Mouse (Mus musculus): ENCODE measurements around the gene Klk6.

Klk6 gene

GRCm38 (mm10) chr7:43824199-43824598 is at the start of gene Klk6:
Gene Klk6, plus strand, starts transcription at chr7:43824499.
- DNase-seq (ENCODE audit: low read depth): no peak

- DNase-seq (ENCODE audit: low read depth): no peak
Measured at GRCm38 (mm10) chr7:43774802-43775201, 49.5 kb upstream of the Klk6 start.

- DNase-seq (ENCODE audit: low read depth): no peak
Measured at GRCm38 (mm10) chr7:43775311-43776057, 48.8 kb upstream of the Klk6 start.

GRCm38 (mm10) chr7:43776506-43776905 is 47.8 kb upstream of the Klk6 start:
- no peak for DNase-seq (ENCODE audit: low read depth)

- no peak for DNase-seq (ENCODE audit: low read depth)
Measured at GRCm38 (mm10) chr7:43777423-43777822, 46.9 kb upstream of the Klk6 start.

- no peak for DNase-seq (ENCODE audit: low read depth)
Measured at GRCm38 (mm10) chr7:43778176-43778970, 45.9 kb upstream of the Klk6 start.

- DNase-seq (ENCODE audit: low read depth): no peak
Measured at GRCm38 (mm10) chr7:43780241-43780640, 44.1 kb upstream of the Klk6 start.

- DNase-seq (ENCODE audit: low read depth): no peak
Measured at GRCm38 (mm10) chr7:43780746-43781145, 43.6 kb upstream of the Klk6 start, which contains the start of gene Klk10. Gene Klk10, plus strand, starts transcription at chr7:43781035.

GRCm38 (mm10) chr7:43781541-43781940 is 42.8 kb upstream of the Klk6 start:
- no peak for DNase-seq (ENCODE audit: low read depth)

GRCm38 (mm10) chr7:43782275-43783265 is 41.7 kb upstream of the Klk6 start:
- peak; percentile 68 for DNase-seq (ENCODE audit: low read depth)

GRCm38 (mm10) chr7:43785286-43785685 is 39.0 kb upstream of the Klk6 start:
- DNase-seq (ENCODE audit: low read depth): peak; percentile 45

- no peak for DNase-seq (ENCODE audit: low read depth)
Measured at GRCm38 (mm10) chr7:43788096-43788495, 36.2 kb upstream of the Klk6 start.

GRCm38 (mm10) chr7:43789295-43789694 is 35.0 kb upstream of the Klk6 start:
- peak; percentile 5 for DNase-seq (ENCODE audit: low read depth)

- DNase-seq (ENCODE audit: low read depth): no peak
Measured at GRCm38 (mm10) chr7:43791591-43791990, 32.7 kb upstream of the Klk6 start, which contains the start of gene Klk9. Gene Klk9, plus strand, starts transcription at chr7:43791891.

GRCm38 (mm10) chr7:43796355-43796754 is 27.9 kb upstream of the Klk6 start:
- DNase-seq (ENCODE audit: low read depth): no peak

GRCm38 (mm10) chr7:43797333-43797769 is 26.9 kb upstream of the Klk6 start, which contains the start of gene Klk8:
Gene Klk8, plus strand, starts transcription at chr7:43797577.
- no peak for DNase-seq (ENCODE audit: low read depth)

- no peak for DNase-seq (ENCODE audit: low read depth)
Measured at GRCm38 (mm10) chr7:43797844-43798462, 26.3 kb upstream of the Klk6 start.

GRCm38 (mm10) chr7:43799876-43800275 is 24.4 kb upstream of the Klk6 start:
- no peak for DNase-seq (ENCODE audit: low read depth)

GRCm38 (mm10) chr7:43810994-43811393 is 13.3 kb upstream of the Klk6 start, which contains the start of gene Klk7:
Gene Klk7, plus strand, starts transcription at chr7:43811294.
- DNase-seq (ENCODE audit: low read depth): no peak

- no peak for DNase-seq (ENCODE audit: low read depth)
Measured at GRCm38 (mm10) chr7:43815211-43815610, 9.1 kb upstream of the Klk6 start.

- no peak for DNase-seq (ENCODE audit: low read depth)
Measured at GRCm38 (mm10) chr7:43816746-43817145, 7.6 kb upstream of the Klk6 start.
